Mouse (Mus musculus): ENCODE results near the gene Cers6. TPM values are rescaled to one million over a fixed set of nuclear protein-coding genes. Genes with fewer than 3 reads are reported as not detected.

The Cers6 gene
- total RNA-seq, 1 experiment from 2014 or later = 16.4 TPM

DNA sequence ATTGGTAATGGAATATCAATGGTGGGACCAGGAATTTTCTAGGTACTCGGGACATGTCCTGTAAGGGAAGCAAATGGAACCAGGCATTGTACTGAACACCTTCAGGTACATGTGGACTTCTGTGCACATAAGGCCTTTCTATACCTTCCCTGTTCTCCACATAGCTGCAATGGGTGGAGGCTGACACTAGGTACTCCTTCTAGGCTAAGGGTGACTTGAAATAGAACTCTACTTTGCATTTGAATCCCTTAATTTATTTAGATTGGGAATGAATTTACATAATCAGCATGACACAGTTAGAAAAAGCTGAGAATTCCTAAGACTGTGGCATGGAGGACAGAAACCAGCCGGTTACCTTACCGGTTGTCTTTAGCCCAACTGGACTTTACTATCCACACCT is 186.6 kb downstream of the Cers6 start:
- ATAC-seq (replicated peaks; ENCODE audit: low read depth, poor library complexity, severe bottlenecking) = no peak

DNA sequence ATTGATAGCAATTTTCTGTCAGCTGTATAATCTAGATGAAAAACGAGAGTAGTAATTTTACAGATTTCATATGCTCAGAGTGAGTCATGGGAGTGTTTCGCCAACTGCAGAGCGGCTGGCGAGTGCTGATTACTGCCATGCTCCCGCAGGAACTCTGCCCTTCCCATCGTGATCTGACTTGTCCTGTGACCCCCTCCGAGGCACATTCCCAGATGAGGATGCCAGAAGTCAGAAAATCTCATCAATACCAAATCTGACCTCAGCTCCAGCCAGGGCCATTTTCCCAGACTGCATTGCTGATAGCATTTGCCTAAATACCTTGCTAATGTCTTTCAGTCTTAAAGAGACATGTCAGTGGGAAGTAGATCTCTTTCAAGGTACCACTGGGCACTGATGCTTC is 187.9 kb downstream of the Cers6 start:
- ATAC-seq (replicated peaks; ENCODE audit: low read depth, poor library complexity, severe bottlenecking) = no peak

DNA sequence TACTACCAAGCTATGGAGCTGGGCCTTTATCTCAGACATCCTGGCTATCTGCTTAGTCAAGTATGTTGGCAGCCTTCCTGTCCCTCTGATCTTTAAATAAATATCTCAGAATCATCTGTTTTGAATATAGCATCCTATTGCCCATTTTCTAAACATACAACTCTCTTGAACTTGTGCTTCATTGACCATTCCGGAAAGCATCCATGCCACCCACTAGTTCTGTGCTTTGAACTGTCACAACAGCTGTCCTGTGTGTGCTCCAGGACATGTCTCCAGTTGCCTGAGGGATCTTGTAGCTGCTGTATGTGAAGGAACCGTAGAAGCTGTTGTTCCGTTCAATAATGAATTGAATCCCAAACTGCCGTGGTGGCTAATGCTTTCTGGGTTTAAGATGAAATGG is 188.9 kb downstream of the Cers6 start:
- ATAC-seq (replicated peaks; ENCODE audit: low read depth, poor library complexity, severe bottlenecking) = no peak

DNA sequence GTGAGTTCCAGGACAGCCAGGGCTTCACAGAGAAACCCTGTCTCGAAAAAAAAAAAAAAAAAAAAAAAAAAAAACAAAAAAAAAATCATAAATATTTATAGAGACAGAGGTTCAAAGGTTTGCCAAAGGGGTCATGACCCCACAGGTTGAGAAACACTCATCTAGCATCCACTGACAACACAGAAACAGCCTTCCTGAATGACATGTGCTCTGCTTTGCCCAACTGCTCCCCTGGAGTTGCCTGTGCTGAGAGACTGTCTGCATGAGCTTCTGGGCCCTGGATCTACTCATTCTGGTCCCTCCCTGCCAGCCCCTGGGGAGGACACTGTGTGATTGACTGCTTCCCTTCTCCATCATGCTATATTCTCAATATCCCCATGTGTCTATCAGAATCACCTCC is 190.4 kb downstream of the Cers6 start:
- no peak for ATAC-seq (replicated peaks; ENCODE audit: low read depth, poor library complexity, severe bottlenecking)

DNA sequence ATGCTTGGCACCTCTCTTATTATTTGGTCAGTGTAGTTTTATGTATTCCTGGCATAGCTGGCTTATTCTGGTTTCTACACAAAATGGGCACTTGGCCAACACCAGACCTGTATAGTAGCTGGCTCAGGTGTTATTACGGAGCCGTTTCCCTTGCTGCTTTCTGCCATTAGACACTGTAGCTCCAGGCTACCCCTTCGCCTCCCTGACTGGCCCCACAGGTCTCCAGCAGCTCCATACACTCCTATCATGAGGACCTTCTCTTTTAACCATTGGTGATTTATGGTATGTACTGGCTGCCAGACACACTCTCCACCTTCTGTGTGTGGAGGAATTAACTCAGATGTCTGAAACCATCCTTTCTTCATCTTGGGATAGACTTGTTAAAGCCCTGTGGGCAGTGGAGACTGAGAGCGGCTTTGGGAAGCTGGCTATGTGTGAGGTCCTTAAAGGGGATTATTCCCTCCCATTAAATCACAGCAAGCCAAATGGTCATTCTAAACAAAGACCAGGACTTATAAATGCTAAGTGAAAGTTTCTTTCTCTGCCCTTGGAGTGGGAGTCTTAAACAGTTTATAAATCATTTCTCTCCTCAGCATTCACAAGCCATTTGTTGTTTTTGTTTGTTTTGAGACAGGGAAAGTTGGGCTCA is 192.1 kb downstream of the Cers6 start:
- ATAC-seq (replicated peaks; ENCODE audit: low read depth, poor library complexity, severe bottlenecking) = no peak

DNA sequence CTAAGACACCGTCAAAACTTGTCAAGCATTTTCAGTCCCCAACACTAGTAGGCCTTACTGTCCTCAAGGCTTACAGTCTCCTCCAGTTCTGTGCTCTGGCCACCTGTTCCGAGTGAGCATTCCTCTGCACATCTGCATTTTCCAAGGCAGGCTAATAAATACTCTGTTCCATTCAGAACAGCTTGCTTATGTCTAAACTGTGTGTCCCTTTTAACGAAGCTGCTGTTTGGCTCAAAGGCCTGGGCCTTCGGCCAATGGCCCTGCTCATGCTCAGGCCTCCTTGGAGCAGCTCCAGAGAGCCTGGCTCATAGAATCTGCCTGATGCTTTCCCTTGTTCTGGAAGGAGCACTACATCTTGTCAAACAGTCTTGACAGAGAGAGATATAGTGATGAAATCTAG is 193.0 kb downstream of the Cers6 start:
- no peak for ATAC-seq (replicated peaks; ENCODE audit: low read depth, poor library complexity, severe bottlenecking)

DNA sequence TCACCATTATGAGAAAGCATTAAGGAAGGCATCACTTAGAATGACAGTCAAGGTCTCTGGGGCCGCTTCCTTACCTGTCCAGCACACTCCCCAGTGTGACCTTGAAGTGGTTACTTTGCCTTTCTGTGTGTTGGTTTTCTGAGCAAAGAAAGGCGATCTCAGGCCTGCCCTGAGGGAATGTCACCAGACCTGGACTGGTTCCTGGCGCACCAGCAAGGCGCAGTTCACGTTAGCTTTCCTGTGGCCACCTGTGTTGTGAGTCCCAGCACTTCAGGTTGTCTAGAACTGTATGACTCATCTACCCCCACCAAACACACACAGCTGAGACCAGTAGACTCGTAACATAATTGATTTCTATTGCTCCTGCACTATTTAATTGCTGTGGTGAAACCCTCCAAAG is 193.9 kb downstream of the Cers6 start:
- no peak for ATAC-seq (replicated peaks; ENCODE audit: low read depth, poor library complexity, severe bottlenecking)

DNA sequence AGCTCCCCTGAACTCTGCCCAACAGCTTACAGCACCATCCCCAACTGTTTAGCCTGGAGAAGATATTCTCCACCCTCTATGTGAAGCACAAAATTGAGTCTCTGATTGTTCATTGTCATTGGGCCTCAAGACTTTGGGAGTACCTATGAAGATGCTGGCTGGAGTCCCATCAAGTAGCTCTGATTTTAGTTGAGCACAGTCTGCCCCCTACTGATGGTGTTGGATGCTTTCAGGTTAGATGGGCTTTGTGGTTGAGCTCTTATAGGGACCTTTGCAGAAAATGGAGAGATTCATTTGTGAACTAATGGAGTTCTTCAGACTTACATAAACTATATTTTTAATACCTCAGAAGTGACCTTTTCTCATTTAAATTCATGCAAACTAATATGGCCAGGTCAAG is 200.1 kb downstream of the Cers6 start:
- peak; percentile 65; the same call in 1 of the 2 replicates for ATAC-seq (replicated peaks; ENCODE audit: low read depth, poor library complexity, severe bottlenecking)

DNA sequence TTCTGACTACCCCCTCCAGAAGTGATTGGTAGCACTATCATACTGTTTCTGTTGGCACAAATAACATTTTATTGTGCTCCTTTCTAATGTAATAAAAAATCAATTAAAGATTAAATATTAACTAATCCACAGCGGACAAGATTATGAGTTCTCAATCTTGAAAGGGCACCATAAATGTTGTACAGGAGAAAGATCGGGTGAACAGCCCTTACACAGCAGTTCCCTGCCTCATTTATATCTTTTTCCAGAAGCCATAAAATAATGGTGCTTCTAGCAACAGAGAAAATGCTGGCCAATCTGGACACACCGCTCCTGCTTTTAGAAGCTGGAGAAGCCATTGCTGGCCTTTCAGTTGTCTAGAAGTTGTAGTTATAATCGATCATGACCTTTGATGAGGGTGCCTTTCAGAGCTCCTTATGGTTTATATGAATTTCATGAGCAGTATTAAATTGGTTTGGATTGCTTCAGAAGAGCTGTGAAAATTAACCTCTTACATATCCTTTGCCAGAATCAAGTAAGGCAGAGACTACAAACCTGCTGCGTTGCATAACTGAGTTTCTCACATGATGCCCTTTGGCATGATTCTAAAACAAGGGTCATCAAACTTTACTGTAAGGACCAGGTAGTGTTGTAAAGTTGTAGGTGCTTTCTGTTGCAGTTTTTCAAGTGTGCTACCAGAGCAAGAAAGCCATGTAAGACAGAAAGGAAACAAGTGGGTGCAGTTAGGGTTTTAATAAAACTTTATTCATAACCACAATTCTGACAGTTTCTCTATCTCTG is 200.9 kb downstream of the Cers6 start:
- no peak for ATAC-seq (replicated peaks; ENCODE audit: low read depth, poor library complexity, severe bottlenecking)

DNA sequence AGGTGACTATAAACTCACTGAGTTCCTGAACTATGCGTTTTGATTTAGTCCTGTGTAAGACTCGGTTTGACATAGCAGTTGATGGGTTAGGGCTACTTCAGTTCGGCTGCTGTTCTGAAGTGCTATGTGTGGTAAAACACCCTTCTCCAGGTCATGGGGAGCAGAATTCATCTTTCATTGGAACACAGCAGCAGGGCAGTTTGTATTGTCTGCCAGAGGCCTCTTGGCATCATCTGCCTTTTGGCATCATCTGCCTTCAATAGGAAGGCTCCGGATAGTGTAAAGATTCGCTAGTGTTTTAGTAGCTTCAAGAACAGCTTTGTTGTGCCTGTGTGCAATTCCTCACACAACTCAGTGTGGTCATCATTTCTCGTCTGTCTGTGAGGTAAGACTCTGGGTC is 203.5 kb downstream of the Cers6 start:
- ATAC-seq (replicated peaks; ENCODE audit: low read depth, poor library complexity, severe bottlenecking) = no peak

DNA sequence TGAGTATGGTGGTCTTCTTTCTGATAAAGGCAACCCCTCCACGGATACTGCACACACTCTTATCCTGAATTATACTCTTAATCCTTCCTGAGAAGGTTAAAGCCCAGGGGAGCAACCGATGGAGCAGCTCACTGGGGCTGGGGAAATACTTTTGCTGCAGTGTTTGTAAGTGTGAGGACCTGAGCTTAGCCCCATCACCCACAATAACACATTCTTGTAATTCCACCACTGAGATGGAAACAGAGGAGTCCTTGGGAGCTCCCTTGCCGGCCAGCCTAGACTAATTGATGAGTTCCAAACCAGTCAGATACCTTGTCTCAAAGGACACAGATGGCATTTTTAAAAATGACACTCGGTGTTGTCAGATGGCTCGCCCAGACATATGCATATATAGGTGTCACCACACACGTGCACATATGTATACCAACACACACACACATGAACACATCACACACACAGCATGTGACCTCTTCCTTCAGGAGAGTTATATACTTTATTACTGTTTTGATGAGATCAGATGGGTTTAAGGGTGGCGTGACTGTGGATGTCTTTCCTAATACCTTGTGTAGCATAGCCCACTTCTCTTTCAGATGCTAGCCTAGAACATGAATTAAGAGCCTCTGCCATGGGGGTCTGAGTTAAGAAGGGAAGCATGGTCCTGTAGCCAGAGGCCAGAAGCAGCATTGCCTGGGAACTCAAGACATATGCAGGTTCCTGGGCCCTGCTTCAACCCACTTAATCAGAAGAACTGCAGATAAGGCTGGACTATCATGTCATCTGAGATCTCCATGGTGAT is 210.4 kb downstream of the Cers6 start:
- ATAC-seq (replicated peaks; ENCODE audit: low read depth, poor library complexity, severe bottlenecking) = peak; percentile 81; the same call in 1 of the 2 replicates

DNA sequence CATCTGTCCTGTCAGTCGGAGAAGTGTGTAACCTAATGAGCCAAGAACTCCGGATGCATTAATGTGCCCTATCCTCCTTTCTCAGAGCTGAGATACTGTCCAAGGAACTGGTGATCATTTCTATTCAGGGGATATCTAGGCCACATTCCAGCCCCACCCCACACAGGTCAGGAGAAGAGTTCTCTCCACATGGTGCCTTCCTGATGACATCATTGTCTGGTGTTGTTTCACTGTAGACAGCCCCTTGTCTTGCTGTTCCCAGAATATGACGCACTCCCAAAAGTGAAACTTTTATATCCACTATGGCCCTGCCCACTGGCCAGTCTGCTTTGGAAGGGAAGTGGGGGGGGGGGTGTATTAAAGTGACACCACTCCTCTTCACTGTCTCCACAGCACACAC is 215.9 kb downstream of the Cers6 start:
- no peak for ATAC-seq (replicated peaks; ENCODE audit: low read depth, poor library complexity, severe bottlenecking)

DNA sequence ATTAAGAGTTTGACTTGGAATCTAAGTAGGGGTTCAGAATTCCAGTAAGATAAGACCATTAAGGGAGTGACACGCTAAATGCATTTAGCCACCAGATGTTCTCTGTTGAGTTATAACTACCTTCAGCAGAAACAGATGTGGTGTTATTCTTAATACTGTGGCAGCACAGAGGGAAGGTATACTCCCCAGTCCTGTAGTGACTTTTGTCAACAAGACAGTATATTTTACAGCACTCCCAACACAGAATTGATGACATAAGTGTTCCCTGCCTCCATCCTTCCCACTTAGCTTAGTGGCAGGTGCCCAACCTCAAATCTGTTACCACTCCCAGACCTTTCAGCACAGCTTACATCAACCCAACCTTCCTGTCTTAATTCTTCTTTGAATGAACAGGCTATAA is 219.5 kb downstream of the Cers6 start:
- no peak for ATAC-seq (replicated peaks; ENCODE audit: low read depth, poor library complexity, severe bottlenecking)

DNA sequence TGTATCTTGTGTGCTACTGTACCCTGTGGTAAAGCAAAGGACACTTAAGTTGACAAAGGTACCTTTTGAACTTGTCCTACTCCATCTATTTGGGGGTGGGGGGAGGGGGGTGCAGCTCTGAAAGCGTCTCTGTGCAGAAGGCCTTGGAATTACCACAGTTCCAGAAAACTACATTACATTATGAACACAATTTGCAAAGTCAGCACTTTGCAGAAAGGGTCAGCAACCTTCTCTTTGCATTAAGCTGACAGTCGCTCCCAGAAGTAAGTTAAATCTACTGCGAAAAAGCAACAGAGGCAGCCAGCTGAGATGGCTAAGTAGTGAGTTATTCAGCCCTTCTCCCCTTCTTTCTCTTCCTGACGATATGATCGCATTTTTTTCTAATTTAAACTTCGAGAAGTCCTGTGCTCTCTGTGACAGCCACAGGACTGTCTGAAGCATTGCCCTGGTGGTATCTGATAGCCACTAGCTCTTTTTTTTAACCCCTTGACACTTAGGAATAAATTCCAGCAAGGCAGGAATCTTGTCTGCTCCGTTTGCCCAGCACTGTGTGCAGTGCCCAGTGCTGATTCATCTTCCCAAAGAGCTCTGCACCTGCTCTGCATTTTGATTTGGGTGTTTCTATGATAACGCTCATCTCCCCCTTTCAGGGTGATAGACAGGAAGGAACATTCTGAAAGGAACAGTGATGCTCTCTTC is 221.4 kb downstream of the Cers6 start:
- ATAC-seq (replicated peaks; ENCODE audit: low read depth, poor library complexity, severe bottlenecking) = no peak

DNA sequence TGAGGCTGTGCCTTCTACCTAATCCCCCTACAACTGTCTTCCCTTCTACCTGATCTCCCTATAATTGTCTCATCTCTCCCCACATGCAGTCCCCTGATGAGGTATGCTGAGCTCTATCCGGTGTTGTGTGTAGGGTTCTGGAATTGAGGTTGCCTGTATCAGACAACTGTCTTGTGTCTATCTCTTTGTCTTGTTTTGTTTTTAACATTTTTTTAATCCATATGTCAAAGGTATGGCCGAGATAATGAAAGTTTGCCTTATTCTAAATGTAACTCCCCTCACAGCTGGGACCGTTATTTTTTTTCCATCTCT is 221.9 kb downstream of the Cers6 start:
- ATAC-seq (replicated peaks; ENCODE audit: low read depth, poor library complexity, severe bottlenecking) = no peak

DNA sequence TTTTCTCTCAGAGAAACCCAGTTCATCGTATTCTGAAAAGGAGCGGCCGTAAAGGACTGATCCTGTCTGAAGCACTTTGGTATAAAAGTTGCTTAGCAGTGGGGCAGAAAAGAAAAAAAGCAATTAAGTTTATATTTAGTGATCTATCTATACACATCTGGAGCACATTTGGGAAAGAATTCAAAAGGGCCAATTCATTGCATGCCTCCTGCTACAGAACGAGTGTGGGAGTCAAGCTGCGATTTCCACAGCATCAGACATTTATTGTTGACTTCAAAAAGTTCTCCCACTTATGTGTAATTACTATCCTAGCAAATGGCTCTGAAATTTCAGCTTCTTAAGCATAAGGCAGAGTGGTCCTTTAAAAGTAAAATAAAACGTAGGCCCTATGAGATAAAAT is 223.2 kb downstream of the Cers6 start:
- no peak for ATAC-seq (replicated peaks; ENCODE audit: low read depth, poor library complexity, severe bottlenecking)

DNA sequence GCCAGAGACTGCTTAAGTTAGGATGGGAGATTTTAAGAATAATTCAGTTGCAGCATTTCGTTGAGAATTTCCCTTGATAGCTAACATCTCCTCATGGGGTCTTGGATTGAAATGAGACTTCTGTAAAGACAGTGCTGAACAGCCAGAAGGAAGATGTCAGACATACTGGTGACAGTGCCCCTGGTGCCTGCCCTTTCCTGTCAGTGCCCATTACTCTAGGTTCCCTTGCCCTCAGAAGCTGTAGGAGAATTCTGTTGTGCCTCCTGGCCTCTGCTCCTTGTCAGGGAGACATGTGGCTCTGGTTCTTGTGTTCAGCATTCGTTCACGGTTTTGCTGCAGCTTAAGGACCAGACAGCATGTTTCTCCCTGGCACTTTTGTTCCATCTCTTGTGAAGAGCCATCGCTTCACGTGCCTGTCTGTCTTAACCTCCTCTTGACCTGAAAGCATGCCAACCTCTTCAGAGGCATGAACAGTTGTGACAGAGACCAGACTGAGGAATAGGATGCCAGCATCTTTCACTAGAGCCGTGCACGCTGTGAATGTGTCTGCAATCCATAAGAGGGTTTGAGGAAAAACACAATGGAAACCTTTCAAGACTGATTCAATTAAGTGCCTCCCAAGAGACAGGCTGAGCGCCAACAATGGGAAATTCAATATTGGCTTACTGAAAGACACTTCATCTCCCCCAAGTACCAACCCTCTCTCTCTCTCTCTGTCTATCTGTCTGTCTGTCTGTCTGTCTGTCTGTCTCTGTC is 225.4 kb downstream of the Cers6 start:
- no peak for ATAC-seq (replicated peaks; ENCODE audit: low read depth, poor library complexity, severe bottlenecking)

DNA sequence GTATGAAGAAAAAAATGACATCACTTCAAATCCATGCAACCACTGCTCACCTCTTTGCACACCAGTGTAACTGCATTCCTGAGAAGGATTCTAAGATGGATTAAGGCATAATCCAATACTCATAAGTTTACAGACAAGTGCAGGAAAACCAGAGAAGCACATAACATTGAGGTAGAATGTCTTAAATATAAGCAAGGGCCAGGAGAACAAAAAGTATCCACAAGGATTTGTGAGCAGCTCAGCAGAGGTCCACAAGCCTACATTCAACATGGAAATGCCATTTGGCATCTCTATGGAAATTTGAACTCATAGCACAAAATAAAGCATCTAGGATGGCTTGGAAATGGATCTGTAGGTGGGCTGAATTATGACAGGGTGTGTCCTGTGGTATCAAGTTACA is 234.6 kb downstream of the Cers6 start:
- ATAC-seq (replicated peaks; ENCODE audit: low read depth, poor library complexity, severe bottlenecking) = no peak

DNA sequence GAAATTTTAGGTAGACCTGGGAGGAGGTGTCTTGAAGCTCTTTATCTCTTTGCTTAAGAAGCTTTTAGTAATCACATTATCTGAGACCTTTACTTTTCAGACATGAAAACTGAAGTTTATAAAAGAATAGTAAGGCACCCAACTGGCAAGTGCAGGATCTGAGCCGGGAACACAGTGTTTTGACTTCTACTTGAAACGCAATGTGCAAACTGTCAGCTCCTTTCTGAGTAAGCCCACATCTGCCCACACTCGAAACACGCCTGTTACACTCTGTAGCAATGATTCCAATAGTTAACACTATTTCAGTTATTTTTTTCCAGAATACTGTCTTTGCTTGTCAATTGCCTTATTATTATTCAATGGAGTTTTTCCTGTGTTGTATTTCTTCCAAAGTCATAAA is 235.6 kb downstream of the Cers6 start:
- no peak for ATAC-seq (replicated peaks; ENCODE audit: low read depth, poor library complexity, severe bottlenecking)

DNA sequence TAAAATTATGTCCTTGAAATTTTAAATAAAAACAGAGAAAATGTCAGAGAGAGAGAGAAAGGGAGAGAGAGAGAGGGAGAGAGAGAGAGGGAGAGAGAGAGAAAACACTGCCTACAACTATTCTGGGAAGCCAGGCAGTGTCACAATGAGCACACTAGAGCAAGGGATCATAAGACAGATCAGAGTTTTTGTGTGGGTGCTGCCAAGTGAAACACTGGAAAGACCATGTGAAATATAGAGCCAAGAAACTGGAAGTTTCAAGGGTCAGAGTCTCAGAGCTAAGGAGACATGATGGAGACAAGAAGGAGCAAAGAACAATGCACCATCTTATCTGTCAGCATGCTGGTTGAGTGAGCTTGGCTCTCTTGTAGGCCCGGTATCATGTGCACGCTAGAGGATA is 236.3 kb downstream of the Cers6 start:
- no peak for ATAC-seq (replicated peaks; ENCODE audit: low read depth, poor library complexity, severe bottlenecking)
